Comparison of ENCODE assay signal across 8 mouse cellular contexts in the genomic region with DNA sequence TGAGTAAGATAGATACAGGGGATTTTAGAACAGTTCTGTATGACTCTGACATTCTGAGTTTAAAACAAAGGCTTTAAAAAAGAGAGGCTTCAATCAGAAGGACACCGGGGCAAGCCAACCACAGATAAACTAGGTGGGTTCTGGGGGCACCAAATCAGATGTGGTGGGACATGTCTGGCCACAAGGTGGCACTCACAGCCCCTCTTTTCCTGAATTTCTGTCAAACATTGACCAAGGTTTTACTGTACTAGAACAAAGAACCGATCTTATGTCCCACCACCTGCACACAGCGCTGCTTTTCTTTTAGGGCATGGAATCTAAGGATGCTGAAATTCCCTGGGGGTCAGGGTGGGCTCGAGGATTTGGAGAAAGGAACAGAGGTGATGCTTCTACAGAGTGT.
DNase-seq lines count a peak whose midpoint lies in the region; ATAC-seq lines count a peak whose summit lies in the region.

No protein-coding gene starts in this region.

- H3K4me3 ChIP-seq in forebrain, embryonic 11.5 days (ENCODE audit: low read depth, low read length) = no peak overlapping the region
- no peak overlapping the region for H3K4me3 ChIP-seq in forebrain, embryonic 16.5 days (replicated peaks; ENCODE audit: low read length)

- no peak overlapping the region for H3K4me2 ChIP-seq in forebrain, embryonic 11.5 days (ENCODE audit: low read depth, low read length, severe bottlenecking)
- H3K4me2 ChIP-seq in forebrain, embryonic 16.5 days (ENCODE audit: low read length) = no peak overlapping the region

- no peaks in the 10 kb centered on the region; the same call in 1 of the 2 replicates for H3K9me3 ChIP-seq in forebrain, embryonic 11.5 days (ENCODE audit: control insufficient read depth, low read length)
- H3K9me3 ChIP-seq in forebrain, embryonic 16.5 days (ENCODE audit: control insufficient read depth, low read length) = no peaks in the 10 kb centered on the region

- no peaks in the 10 kb centered on the region for H3K27me3 ChIP-seq in forebrain, embryonic 11.5 days (ENCODE audit: control insufficient read depth, insufficient read depth, low read length)
- H3K27me3 ChIP-seq in forebrain, embryonic 16.5 days (replicated peaks; ENCODE audit: control insufficient read depth, insufficient read depth, low read length) = no peaks in the 10 kb centered on the region

- no peak overlapping the region for H3K9ac ChIP-seq in forebrain, embryonic 11.5 days (ENCODE audit: low read length)
- no peak overlapping the region for H3K9ac ChIP-seq in forebrain, embryonic 16.5 days (replicated peaks; ENCODE audit: low read depth, low read length)

- peak; percentile 27; the same call in 1 of the 2 replicates for ATAC-seq in forebrain, embryonic 11.5 days (replicated peaks; ENCODE audit: low FRiP score)
- ATAC-seq in forebrain, embryonic 16.5 days = no peak
- peak; percentile 61; the same call in 1 of the 2 replicates for ATAC-seq in megakaryocyte progenitor cell, adult 5-6 weeks (replicated peaks; ENCODE audit: poor library complexity)

- 34% methylated on average over 4 of the region's 4 CpGs for WGBS in forebrain, embryonic 11.5 days
- WGBS in forebrain, embryonic 16.5 days = 32% methylated on average over 4 of the region's 4 CpGs

- peak; percentile 60 for DNase-seq in forebrain, embryonic 11.5 days (ENCODE audit: low spot score)
- peak; percentile 11 for DNase-seq in right cerebral cortex, adult 18-20 months
- DNase-seq in right cerebral cortex, postnatal 25 days = no peak
- peak; percentile 73 for DNase-seq in embryo, embryonic 10.5 days (ENCODE audit: low spot score)
- DNase-seq in kidney, postnatal 10 days = peak; percentile 73
- peak; percentile 28 for DNase-seq in urinary bladder, postnatal 25 days (ENCODE audit: low spot score)

- no peaks in the 10 kb centered on the region for H3K4me1 ChIP-seq in forebrain, embryonic 11.5 days (replicated peaks; ENCODE audit: control insufficient read depth, insufficient read depth, low read length)
- no peaks in the 10 kb centered on the region for H3K4me1 ChIP-seq in forebrain, embryonic 16.5 days (replicated peaks; ENCODE audit: control insufficient read depth, insufficient read depth, low read length)

- H3K27ac ChIP-seq in forebrain, embryonic 11.5 days (ENCODE audit: low read depth, low read length) = no peak overlapping the region
- H3K27ac ChIP-seq in forebrain, embryonic 16.5 days (ENCODE audit: low read length) = no peak overlapping the region

- H3K36me3 ChIP-seq in forebrain, embryonic 11.5 days (ENCODE audit: control insufficient read depth, insufficient read depth, low read length) = no peaks in the 10 kb centered on the region
- H3K36me3 ChIP-seq in forebrain, embryonic 16.5 days (ENCODE audit: control insufficient read depth, insufficient read depth) = no peaks in the 10 kb centered on the region
